Mouse (Mus musculus): ENCODE data around the gene Rasd1.

GRCm38 (mm10) chr11:59965227-59966101 is 720 bp upstream of the Rasd1 start:
- TF ChIP-seq CTCF (IDR thresholded peaks at IDR 0.05; ENCODE audit: extremely low read depth, insufficient read depth, insufficient read length, insufficient replicate concordance) (peak; percentile 74), POLR2A (IDR thresholded peaks at IDR 0.05; ENCODE audit: low read depth, low read length) (no peak)

Measured in spleen, adult 2 months (tissue).